Mouse (Mus musculus) myocyte (in vitro differentiated cells): ENCODE measurements around the gene Tubb4a. TPM values are rescaled to one million over a fixed set of nuclear protein-coding genes. Genes with fewer than 3 reads are reported as not detected.

Experiments
- H3K27me3 ChIP-seq: one replicate; pipeline ENCODE4 v1.6.1; 2011; ENCODE audit not compliant: control insufficient read depth, insufficient read depth, insufficient read length
- H3K36me3 ChIP-seq: one replicate; pipeline ENCODE4 v1.6.1; 2011; ENCODE audit not compliant: control insufficient read depth, insufficient read depth
- H3K4me2 ChIP-seq: one replicate; pipeline ENCODE4 v1.6.1; 2011; ENCODE audit warnings: low read depth, control low read depth
- H3K4me3 ChIP-seq: one replicate; pipeline ENCODE4 v1.5.1; 2011; ENCODE audit warnings: mild to moderate bottlenecking, control low read depth, moderate library complexity
- H3K79me2 ChIP-seq: one replicate; pipeline ENCODE4 v1.6.1; 2011; ENCODE audit not compliant: control insufficient read depth, insufficient read depth
- H3ac ChIP-seq: one replicate; pipeline ENCODE4 v1.6.1; 2011; ENCODE audit not compliant: control insufficient read depth, insufficient read length
- CEBPB ChIP-seq: IDR thresholded peaks from 2 replicates; pipeline ENCODE4 v1.6.1; 2011; ENCODE audit warnings: mild to moderate bottlenecking, moderate library complexity; ENCODE audit not compliant: poor library complexity, insufficient read depth, severe bottlenecking
- E2F4 ChIP-seq: IDR thresholded peaks from one replicate; pipeline ENCODE4 v1.6.1; 2011; ENCODE audit warnings: mild to moderate bottlenecking, control low read depth, moderate library complexity; ENCODE audit not compliant: insufficient read depth
- MAX ChIP-seq: IDR thresholded peaks from one replicate; pipeline ENCODE4 v1.6.1; 2011; ENCODE audit warnings: low read depth, mild to moderate bottlenecking, control low read depth
- MYOD1 ChIP-seq, 3 experiments: IDR thresholded peaks; one replicate each; pipeline ENCODE4 v1.6.1; 2011; ENCODE audit warnings: control low read depth in 2 of 3, low read depth in 2 of 3, mild to moderate bottlenecking in 2 of 3, moderate library complexity in 1 of 3; ENCODE audit not compliant: insufficient read length in 2 of 3, control insufficient read depth in 1 of 3
- MYOG ChIP-seq, 3 experiments: IDR thresholded peaks; one replicate each; pipeline ENCODE4 v1.6.1; 2011; ENCODE audit warnings: control low read depth in 2 of 3, low read depth in 2 of 3, mild to moderate bottlenecking in 2 of 3; ENCODE audit not compliant: insufficient read length in 2 of 3, control insufficient read depth in 1 of 3, insufficient read depth in 1 of 3
- POLR2A ChIP-seq: IDR thresholded peaks from one replicate; pipeline ENCODE4 v1.6.1; 2011; ENCODE audit warnings: low read depth, mild to moderate bottlenecking, control low read depth, moderate library complexity; ENCODE audit not compliant: insufficient read length
- POLR2AphosphoS2 ChIP-seq: IDR thresholded peaks from one replicate; pipeline ENCODE4 v1.6.1; 2011; ENCODE audit warnings: low read depth, control low read depth; ENCODE audit not compliant: insufficient read length
- REST ChIP-seq: IDR thresholded peaks from one replicate; pipeline ENCODE4 v1.6.1; 2011; ENCODE audit warnings: mild to moderate bottlenecking, control low read depth, moderate library complexity; ENCODE audit not compliant: insufficient read depth, insufficient read length
- SRF ChIP-seq: IDR thresholded peaks from one replicate; pipeline ENCODE4 v1.6.1; 2011; ENCODE audit warnings: low read depth; ENCODE audit not compliant: control insufficient read depth, insufficient read length
- TCF12 ChIP-seq: IDR thresholded peaks from one replicate; pipeline ENCODE4 v1.6.1; 2011; ENCODE audit warnings: mild to moderate bottlenecking, control low read depth; ENCODE audit not compliant: poor library complexity, insufficient read depth, severe bottlenecking
- TCF3 ChIP-seq: IDR thresholded peaks from one replicate; pipeline ENCODE4 v1.6.1; 2011; ENCODE audit warnings: low read depth, control low read depth; ENCODE audit not compliant: insufficient read length
- USF1 ChIP-seq: IDR thresholded peaks from one replicate; pipeline ENCODE4 v1.6.1; 2011; ENCODE audit warnings: low read depth, mild to moderate bottlenecking, control low read depth, moderate library complexity
- polyA plus RNA-seq: library from polyadenylated mRNA; unstranded; fragments of >200 nt; fragmentation: generic; extraction: Trizol; gene quantifications from one replicate; pipeline ENCODE4 v1.2.1, GENCODE M21; 2012; ENCODE audit warnings: missing spikeins

The Tubb4a gene
- polyA plus RNA-seq, 1 experiment = 0.14 TPM

- H3K4me2 ChIP-seq = no peak within 1 kb of the TSS
- H3K36me3 ChIP-seq = no peaks in the 10 kb centered on the region
- no peak within 1 kb of the TSS for H3ac ChIP-seq
- no peaks in the 10 kb centered on the region for H3K79me2 ChIP-seq
- TF ChIP-seq CEBPB (no peak), SRF (no peak), POLR2A (no peak)
- H3K27me3 ChIP-seq = peaks cover 38% of the 10 kb centered on the region
- H3K4me3 ChIP-seq = no peak within 1 kb of the TSS
These were observed 46.0 kb downstream of the Tubb4a start, which contains the start of gene Slc25a41 for GRCm38 (mm10) chr17:57041554-57041953. Slc25a41 (minus strand) TSS chr17:57041654.

GRCm38 (mm10) chr17:57038978-57039377 lies 48.6 kb downstream of the Tubb4a start:
- H3K27me3 ChIP-seq = peaks cover 22% of the 10 kb centered on the region
- H3K4me2 ChIP-seq = no peak overlapping the region
- no peak overlapping the region for H3K4me3 ChIP-seq
- H3ac ChIP-seq = no peak overlapping the region
- no peak for TF ChIP-seq POLR2AphosphoS2
- TF ChIP-seq TCF12 = no peak
- TF ChIP-seq MYOG (IDR thresholded peaks at IDR 0.05; ENCODE audit: control insufficient read depth in 1 of 3, insufficient read depth in 1 of 3, insufficient read length in 2 of 3, low read depth in 2 of 3) = no peak
- TF ChIP-seq REST = no peak
- TF ChIP-seq TCF3 = no peak
- no peak for TF ChIP-seq CEBPB
- no peak for TF ChIP-seq MAX
- TF ChIP-seq USF1 = no peak
- no peak for TF ChIP-seq MYOD1 (IDR thresholded peaks at IDR 0.05; ENCODE audit: control insufficient read depth in 1 of 3, insufficient read length in 2 of 3, low read depth in 2 of 3)
- TF ChIP-seq SRF = no peak
- no peak for TF ChIP-seq POLR2A
- TF ChIP-seq E2F4 = no peak
- no peaks in the 10 kb centered on the region for H3K36me3 ChIP-seq
- no peaks in the 10 kb centered on the region for H3K79me2 ChIP-seq

GRCm38 (mm10) chr17:57032854-57033253 lies 54.7 kb downstream of the Tubb4a start:
- Histone ChIP-seq H3K79me2 (peaks cover 30% of the 10 kb centered on the region), H3ac (no peak overlapping the region), H3K27me3 (peaks cover 6% of the 10 kb centered on the region), H3K4me3 (peak overlapping the region; percentile 22), H3K4me2 (peak overlapping the region; percentile 89), H3K36me3 (peaks cover 4% of the 10 kb centered on the region)
- TF ChIP-seq TCF3 = no peak
- TF ChIP-seq REST = no peak
- no peak for TF ChIP-seq POLR2A
- no peak for TF ChIP-seq USF1
- no peak for TF ChIP-seq MYOG (IDR thresholded peaks at IDR 0.05; ENCODE audit: control insufficient read depth in 1 of 3, insufficient read depth in 1 of 3, insufficient read length in 2 of 3, low read depth in 2 of 3)
- no peak for TF ChIP-seq TCF12
- TF ChIP-seq CEBPB = no peak
- no peak for TF ChIP-seq SRF
- TF ChIP-seq MAX = no peak

- Histone ChIP-seq H3K4me3 (peak overlapping the region; percentile 22), H3K27me3 (no peaks in the 10 kb centered on the region), H3K79me2 (peaks cover 40% of the 10 kb centered on the region), H3K4me2 (peak overlapping the region; percentile 89), H3K36me3 (peaks cover 9% of the 10 kb centered on the region), H3ac (peak overlapping the region; percentile 63)
- TF ChIP-seq MYOD1 (IDR thresholded peaks at IDR 0.05; ENCODE audit: control insufficient read depth in 1 of 3, insufficient read length in 2 of 3, low read depth in 2 of 3) = peak in 1 of 3 experiments; percentile 13
- TF ChIP-seq POLR2AphosphoS2 = peak; percentile 95
- TF ChIP-seq CEBPB = no peak
- TF ChIP-seq POLR2A = peak; percentile 91
- no peak for TF ChIP-seq MAX
- no peak for TF ChIP-seq MYOG (IDR thresholded peaks at IDR 0.05; ENCODE audit: control insufficient read depth in 1 of 3, insufficient read depth in 1 of 3, insufficient read length in 2 of 3, low read depth in 2 of 3)
- no peak for TF ChIP-seq TCF3
- TF ChIP-seq TCF12 = no peak
- TF ChIP-seq SRF = peak; percentile 3
- peak; percentile 98 for TF ChIP-seq USF1
- TF ChIP-seq REST = no peak
- TF ChIP-seq E2F4 = no peak
These were observed 55.7 kb downstream of the Tubb4a start for GRCm38 (mm10) chr17:57031661-57032420.
